Mouse (Mus musculus): ENCODE results near the gene E2f1.

The E2f1 gene

DNA sequence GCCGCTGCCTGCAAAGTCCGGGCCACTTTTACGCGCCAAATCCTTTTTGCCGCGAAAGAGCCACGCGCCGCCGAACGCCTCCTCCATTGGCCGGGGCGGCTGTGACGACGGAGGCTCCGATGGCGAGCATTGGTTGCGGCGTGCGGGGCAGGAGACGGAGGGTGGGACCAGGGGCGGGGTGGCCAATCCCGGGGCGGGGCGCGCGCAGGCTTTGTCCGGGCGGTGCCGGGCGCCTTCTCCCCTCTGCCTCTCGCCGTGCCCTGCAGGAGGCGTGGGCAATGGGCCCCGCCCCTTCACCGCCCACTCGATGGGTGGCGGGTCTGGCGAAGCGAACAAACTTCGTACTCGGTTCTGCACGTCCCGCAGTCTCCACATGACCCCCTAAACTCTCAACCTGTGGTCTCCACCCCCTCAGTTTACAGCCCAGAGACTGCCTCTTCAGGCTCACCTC, at the start of gene E2f1:
E2f1 (minus strand) TSS at position 57 of the 451 bp plus-strand sequence.
- peak; percentile 85 for DNase-seq

DNA sequence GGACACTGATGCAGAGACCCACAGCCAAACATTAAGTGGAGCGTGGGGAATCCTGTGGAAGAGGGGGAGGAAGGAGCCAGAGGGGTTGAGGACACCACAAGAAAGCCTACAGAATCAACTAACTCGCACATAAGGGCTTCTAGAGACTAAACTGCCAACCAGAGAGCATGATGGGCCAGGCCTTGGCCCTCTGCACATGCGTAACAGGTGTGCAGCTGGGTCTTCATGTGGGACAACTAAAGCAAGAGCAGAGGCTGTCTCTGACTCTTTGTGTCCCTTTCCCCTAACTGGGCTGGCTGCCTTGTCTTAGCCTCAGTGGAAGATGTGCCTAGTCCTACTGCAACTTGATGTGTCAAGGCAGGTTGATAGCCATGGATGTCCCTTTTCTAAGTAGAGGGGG, 47.4 kb upstream of the E2f1 start:
- no peak for DNase-seq

DNA sequence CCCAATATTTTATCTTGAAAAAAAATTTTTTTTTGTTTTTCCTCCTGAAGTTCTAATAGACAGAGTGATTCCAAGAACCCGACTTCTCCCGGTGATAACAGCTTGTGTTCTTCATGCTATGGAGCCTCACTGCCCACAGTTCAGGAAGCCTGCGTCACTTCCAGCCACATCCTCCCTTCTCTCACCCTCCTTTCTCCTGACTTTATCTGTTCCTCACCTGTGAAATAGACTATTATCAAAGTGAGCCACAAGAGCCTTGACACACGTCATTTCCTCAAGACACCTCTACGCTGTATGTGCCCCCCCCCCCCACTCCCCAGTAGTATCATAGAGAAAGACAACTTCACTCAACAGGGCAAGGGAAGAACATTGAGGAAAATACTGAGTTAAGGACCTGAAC, 46.0 kb upstream of the E2f1 start:
- DNase-seq: no peak

DNA sequence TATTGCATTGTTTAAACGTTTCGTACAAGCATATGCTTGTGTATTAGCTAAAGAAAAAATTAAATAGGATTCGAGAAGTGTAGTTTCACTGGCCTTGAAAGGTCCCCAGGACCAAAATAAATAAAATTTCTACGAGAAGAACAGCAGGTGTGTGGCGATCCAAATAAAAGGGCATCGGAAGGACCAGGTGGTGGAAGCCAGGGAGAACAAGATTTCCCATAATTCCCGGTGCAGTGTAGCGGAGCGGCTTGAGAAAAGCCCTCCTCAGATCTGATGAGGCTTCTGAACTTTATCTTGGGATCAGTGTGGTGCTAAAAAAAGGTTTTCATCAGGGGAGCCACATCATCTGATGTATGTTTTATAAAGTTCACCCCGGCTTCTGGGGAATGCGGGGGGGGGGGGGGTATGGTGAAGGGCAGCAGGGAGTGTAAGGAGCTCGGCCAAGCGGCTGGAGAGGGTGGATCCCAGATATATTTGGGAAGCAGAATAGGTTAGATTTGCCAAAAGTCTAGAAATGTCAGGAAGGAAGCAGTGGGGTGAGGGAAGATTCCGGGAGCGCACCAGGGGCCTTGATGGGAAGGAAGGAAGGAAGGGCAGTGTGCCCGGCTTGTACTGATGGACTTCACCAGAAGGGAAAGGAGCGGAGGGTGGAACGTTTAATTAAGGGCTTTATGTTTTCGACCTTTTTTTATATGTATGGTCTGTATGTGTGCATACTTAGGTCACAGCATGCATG, 45.3 kb upstream of the E2f1 start:
- DNase-seq: peak; percentile 52

DNA sequence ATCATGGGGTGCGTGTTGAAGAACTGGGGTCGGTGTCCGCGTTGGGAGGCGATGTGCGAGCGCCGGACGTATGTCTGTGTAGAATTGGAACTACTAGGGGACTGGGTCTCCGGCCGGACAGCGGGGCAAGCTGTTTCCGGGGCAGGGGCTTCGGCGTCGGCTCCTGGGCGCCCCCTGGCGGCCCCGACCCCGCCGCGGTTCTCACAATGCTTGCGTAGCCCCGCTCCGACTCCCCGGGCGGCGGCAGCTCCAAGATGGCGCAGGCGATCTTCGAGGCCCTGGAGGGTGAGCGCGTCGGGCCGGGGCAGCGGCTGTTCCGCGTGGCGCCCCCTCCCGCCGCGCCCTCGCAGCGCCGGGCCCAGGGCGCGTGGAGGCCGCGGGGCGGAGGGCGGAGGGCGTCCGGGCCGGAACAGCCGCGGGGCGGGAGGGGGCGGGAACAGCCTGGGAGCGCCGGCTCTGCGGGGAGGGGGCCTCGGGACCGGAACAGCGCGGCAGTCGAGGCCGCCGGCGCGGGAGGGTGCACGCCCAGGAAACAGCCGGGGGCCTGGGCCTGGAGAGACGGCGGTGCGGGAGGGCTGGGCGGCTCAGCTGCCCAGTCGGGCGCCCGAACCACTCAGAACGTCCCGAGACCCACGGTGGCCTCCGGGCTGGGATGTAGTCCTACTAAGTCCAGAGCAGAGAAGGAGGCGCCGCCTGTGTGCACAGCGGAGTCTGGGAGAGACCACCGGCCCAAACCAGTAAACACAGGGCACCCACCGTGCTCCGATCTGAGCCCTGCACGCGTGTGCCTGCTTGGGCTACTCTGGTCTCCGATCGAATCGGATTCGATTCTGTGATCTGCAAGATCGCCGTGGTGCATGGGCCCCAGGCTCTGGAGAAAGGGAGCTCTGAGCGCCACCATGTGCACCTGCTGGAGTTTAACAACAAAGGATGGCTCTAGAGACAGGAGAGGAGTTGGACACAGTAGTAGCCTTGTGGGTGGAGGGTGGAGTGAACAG, 43.7 kb upstream of the E2f1 start, which contains the start of the genes Zfp341 and 4930519P11Rik:
Zfp341 (plus strand) TSS at position 180 of the 998 bp plus-strand sequence.
4930519P11Rik (minus strand) TSS at position 320 of the 998 bp plus-strand sequence.
- peak; percentile 88 for DNase-seq

DNA sequence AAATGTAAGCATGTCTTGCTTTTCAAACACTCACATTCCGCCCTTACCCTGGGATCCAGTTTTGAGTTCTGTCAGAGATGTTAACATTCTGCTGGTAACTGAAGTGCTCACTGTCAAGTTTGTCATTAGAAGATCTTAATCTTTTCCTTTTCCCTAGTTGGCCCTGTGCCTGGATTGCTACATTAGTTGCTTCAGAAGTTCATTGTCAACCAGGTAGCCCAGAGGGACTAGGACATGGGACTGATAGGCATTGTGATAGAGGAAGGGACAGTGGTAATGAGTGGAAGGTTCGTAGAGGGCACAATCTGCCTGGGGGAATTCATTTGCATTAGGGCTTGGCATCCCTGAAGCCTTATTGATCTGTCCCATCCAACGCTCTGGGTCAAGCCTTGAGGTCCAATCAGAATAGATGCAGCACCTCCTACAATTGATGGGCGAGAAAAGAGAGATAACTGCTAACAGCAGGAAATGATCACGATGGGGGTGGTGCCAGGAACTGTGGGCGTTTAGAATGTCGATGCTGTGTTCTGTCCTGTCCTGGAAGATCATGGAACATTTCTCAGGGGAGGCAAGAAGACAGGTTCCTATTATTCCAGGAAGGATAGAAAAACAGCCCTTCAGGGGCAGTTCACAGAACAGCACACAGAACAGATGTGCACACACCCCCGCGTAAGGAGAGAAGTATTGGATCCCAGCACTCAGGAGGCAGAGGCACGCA, 39.5 kb upstream of the E2f1 start:
- no peak for DNase-seq

DNA sequence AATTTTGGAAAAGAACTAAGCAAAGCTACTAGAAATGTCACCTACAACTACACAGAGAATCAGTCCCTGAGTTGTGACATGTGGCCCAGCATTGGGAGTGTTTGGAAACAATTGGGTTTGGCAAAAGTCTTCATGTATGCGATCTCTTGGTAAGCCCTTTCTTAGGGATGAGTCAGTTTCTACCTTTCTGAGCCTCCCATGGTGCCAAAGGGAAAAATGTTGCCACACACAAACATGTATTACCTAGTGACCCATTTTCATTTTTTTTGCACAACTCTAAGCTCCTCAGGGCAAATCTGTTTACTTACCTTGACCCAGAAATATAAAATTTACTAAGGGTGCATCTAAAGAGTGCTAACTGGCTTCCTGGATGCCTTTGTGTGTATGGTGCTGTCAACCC, 37.3 kb upstream of the E2f1 start:
- DNase-seq: no peak

DNA sequence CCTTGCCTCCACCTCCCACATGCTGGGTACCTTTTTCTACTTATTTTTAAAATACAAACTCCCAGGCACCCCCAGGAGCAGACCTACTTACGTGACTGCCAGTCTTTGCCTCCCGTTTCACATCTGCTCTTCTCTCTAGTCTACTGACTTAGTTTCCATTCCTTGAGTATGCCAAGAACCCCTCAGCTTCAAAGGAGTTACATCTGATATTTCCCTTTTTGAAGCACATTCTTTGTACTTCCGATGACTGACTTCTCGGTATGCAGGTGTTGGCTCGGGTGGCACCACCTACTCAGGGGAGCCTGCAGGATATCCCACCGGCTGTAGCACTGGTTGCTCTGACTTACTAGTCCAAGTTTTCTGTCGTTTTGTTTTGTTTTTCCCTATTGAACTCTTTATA, 34.5 kb upstream of the E2f1 start:
- no peak for DNase-seq

DNA sequence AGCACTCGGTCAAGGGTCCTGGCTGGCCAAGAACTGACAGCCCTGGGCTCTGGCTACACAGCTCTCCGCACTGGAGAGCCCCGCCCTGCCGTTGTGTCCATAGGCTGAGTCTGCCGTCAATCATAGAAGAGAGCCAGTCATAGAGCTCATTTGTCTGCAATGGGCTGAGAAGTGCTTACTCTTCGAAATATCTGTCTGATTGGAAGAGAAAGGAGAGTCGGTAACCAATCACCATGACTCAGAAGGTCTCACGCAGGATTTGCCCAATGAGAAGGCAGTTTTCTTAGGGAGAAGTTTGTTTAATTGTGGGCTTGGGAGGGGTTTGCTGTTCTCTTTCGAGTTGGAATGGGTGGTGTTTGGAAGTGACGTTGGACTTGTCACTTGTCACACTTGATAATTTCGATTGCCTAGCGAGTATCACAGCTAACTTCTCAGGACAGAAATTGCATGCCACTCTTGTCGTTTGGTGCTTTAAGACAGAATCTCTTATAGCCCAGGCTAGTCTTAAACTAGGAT, 34.0 kb upstream of the E2f1 start, which contains the start of gene Pxmp4:
Pxmp4 (minus strand) TSS at position 71 of the 516 bp plus-strand sequence.
- peak; percentile 99 for DNase-seq

DNA sequence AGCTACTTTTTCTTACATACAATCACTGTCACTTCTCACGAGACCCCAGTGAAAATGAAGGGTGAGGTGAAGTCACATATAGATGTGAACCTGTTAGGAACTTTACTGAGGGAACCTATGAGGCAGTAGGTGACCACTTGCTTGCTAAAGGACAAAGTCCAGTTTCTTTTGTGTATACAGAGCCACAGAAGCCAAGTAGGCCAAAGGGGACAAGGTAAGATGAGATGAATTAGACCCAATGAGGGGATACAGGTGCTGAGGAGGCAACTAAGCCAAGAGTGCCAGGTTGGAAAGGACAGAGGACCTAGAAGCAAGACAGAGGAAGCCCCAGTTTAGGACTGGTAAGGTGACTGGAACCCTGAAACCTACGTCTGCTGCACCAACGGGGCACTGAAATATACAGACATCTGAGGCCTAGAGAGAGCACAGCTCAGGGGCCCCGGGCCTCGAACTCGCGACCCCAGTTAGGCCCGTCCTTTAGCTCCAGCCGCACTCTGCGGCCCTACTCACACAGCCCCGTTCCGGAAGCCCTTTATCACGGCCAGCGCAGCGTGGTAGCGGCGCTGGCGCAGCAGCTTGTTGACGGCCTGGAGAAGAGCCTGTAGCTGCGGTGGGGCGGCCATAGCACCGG, 33.4 kb upstream of the E2f1 start:
- DNase-seq: no peak

DNA sequence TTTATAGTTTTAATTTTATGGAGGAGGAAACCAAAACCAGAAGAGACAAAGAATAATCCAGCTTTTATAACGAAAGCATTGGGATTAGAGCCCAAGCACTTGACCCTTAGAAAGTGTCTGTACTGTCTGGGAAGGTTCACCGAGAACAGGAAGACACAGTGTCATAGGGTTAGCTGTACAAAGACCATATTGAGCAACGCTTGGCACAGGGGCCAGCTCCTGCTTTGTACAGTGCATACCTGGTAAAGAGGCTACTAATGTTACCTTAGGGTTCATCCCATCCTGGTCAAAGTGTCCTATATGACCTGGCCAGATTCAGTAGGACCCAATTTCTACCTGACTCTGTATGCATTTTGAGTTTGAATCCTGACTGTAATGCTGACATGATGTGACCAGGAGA, 31.6 kb upstream of the E2f1 start:
- DNase-seq: no peak

DNA sequence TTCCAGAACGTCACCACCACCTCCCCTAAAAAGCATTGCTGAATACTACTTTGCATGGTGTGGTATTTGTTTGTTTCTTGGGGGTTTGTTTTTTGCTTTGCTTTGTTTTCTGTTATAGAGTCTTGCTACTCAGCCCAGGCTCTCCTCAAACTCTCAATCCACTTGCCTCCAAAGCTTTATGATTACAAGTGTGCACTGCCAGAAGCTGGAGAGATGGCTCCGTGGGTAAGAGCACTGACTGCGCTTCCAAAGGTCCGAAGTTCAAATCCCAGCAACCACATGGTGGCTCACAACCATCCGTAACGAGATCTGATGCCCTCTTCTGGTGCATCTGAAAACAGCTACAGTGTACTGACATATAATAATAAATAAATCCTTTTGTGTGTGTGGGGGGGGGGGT, 30.9 kb upstream of the E2f1 start:
- no peak for DNase-seq

DNA sequence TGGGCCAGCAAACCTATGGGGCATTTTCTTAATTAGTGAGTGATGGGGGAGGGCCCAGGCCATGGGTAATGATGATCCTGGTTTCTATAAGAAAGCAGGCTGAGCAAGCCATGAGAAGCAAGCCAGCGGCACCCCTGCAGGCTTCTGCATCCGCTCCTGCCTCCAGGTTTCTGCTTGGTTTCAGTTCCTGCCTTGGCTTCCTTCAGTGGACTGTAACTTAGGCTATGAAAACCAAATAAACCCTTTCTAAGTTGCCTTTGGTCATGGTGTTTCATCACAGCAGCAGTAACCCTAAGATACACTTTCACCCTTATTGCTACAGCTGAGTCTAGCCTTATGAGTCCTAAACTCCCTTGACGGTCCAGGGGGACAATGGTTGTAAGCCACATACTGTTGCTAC, 27.7 kb upstream of the E2f1 start:
- DNase-seq: no peak

DNA sequence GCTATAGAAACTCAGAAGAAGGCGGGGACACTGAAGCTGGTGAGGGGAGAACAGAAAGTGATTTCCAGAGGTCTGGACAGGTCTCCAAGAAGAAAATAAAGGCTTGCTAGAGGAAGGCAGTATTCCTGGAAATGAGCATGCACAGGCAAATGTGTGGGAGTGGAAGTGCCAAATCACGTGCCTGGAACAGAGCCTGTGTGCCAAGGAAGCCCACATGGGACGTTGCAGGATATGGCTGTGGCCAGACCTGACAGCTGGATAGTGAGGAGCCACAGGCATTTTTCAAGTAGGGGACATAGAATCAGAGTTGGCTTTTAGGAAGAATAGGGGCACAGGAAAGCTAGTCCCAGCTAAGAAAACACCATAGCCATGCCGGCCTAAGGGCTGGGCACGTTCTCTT, 26.1 kb upstream of the E2f1 start:
- no peak for DNase-seq

DNA sequence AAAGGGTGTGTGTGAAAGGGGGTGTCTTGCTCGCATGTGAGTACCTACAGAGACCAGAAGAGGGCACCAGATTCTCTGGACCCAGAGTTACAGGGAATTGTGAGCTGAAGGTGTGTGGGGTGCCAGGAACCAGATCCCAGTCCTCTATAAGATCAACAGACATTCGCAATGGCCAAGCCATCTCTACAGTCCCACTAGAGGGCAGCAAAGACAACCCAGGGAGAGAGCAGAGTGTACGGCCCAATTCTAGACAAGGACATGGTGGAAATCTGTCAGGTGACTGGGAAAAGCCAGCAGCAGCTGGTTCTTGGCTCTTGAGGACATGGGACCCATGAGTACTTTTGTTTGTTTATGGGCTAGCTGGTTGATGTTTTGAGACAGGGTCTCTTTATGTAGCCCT, 23.3 kb upstream of the E2f1 start:
- DNase-seq: peak; percentile 23

DNA sequence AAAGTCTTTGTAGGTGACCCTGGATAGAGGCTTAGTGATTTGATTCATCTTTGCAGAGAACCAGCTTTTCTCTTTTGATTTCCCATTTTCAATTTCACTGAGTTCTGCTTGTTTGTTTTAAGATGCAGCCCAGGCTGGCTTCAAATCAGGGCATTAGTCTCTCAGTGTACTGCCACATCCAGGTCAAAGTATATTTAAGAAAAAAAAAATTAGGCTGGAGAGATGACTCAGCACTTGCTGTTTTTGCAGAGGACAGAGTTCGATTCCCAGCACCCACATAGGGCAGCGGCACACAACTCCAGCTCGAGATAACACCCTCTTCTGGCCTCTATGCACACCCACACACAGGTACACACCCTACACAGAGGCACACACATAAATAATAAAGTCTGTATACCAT, 21.5 kb upstream of the E2f1 start:
- DNase-seq: no peak

DNA sequence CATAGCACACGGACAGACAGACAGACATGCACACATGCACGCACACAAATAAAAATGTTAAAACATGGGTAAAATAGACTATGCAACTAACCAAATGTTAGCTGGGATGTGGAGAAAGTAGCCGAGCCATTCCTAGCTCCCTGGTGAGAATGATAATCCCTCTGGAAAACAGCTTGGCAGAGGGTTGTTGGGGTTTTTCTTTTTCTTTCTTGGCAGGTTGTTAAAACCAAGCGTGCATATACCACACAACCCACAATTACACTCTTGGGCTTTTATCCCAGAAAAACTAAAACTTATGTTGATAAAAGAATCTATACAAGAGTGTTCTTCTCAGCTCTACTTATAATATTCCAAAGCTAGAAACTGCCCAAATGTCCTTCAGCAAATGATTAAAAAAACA, 19.4 kb upstream of the E2f1 start:
- no peak for DNase-seq

DNA sequence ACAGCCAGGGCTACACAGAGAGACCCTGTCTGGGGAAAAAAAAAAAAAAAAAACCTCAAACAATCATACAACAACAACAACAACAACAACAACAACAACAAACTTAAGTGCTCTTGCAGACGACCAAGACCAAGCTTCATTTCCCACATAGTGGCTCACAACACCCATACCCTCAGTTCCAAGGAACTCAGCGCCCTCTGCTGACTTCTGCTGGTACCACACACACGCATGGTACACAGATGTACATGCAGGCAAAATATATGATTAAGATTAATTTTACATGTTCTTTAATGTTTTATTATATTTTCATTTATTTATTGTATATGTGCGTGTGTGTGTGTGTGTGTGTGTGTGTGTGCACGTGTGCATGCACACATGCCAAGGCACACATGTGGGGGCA, 16.7 kb upstream of the E2f1 start:
- no peak for DNase-seq

DNA sequence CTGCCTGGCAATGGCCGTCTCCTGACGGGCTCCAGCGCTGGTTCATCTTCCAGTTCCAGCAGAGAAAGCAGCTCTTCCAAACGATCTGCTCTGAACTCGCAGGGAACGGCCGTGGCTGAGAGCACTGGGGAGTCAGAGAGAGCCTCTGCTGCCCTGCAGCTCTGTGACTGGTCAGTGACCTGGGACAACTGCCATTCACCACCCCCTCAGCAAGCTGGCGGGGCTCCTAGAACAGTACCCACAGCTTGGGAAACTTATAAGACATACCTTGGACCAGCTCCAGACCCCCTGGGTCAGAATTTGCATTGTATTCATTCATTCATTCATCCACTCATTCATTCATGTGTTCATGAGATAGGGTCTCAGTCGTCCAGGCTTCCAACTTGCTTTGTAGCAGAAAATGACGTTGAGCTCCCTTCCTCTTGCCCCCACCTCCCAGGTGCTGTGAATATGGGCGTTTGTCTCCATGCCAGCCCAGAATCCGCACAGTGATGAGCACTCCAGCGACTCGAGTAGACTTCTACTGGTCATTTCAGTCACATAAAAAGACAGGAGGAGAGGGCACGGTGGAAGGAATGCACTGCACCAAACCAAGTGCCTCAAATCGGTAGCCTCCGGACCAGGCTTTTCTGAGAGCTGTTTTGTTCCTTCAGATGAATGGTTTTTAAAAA, 15.4 kb upstream of the E2f1 start:
- peak; percentile 38 for DNase-seq

DNA sequence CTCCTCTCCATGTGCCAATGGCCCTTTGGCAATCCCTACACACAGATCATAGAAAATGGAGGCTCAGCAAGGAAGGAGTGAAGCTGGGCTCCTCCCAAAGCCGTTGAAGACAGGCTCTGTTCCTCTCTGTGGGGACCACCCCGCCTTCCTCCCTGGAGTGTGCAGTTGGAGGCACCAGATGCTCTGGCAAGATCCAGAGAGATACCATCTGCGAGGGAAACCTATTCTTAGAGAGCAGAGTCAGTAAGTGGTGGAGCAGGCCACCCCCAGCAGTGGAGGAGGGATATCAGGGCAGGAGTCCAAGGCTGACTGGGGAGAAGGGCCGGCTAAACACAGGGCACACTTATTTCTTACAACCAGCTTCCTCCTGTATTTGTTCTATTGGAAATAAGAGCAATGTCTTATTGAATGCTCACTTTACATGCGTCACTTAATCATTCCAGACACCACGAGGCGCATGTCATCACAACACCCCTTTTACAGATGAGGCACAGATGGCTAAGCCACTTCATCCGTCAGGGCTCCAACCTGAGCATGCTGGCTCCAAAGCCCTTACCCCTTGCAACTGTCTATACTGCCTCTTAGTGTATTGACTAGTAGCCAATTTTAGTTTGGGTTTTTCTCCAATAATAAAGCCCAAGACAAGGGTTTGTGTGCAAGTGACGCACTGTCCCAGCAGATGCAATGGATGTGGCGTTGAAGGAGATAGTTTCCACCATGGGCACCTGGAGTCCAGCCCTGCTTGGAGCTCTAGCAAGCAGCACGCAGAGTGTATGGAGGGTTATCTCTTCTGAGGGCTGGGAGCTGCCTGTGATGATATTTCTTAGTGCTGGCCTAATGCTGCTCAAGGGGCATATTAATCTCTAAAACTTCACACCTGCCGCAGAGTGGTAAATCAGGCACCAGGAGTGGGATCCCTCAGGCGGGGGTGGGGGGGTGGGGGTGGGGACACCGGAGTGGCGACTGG, 14.5 kb upstream of the E2f1 start:
- peak; percentile 77 for DNase-seq

Data from cerebellum, adult 8-10 months (tissue).